Mouse (Mus musculus): ENCODE measurements around the gene Brox. TPM values are rescaled to one million over a fixed set of nuclear protein-coding genes. Genes with fewer than 3 reads are reported as not detected.

The Brox gene
- total RNA-seq, 1 experiment = 34.1 TPM

GRCm38 (mm10) chr1:183299161-183299560 lies 2.1 kb upstream of the Brox start:
- Histone ChIP-seq H3K36me3 (ENCODE audit: control insufficient read depth, insufficient read depth, low read length, poor library complexity, severe bottlenecking) (no peaks in the 10 kb centered on the region), H3K27ac (ENCODE audit: insufficient read depth, low read depth, low read length, poor library complexity, severe bottlenecking) (no peak overlapping the region), H3K4me3 (ENCODE audit: insufficient read depth in 1 of 2, low read depth in 1 of 2, low read length in 2 of 2, poor library complexity in 1 of 2, severe bottlenecking in 1 of 2) (no peak overlapping the region), H3K9me3 (ENCODE audit: control insufficient read depth, insufficient read depth, low read depth, low read length) (no peaks in the 10 kb centered on the region), H3K9ac (ENCODE audit: insufficient read depth, low read depth, low read length, poor library complexity, severe bottlenecking) (no peak overlapping the region), H3K4me1 (ENCODE audit: control insufficient read depth in 2 of 2, insufficient read depth in 2 of 2, low read length in 2 of 2, poor library complexity in 1 of 2) (no peaks in the 10 kb centered on the region)
- peak; percentile 100 for DNase-seq (ENCODE audit: low read depth, low spot score)
- in situ Hi-C loops (cut with MboI; ENCODE audit: low sequenced_read_pairs in 2 of 2, unreplicated experiment in 2 of 2) = no loop called here
- TF ChIP-seq MAFK (IDR thresholded peaks at IDR 0.05; ENCODE audit: insufficient read depth, low read depth, low read length) (no peak), ZC3H11A (IDR thresholded peaks at IDR 0.05; ENCODE audit: borderline replicate concordance, low read depth, low read length) (no peak), ZNF384 (IDR thresholded peaks at IDR 0.05; ENCODE audit: low read depth, low read length) (no peak), CHD2 (IDR thresholded peaks at IDR 0.05; ENCODE audit: low read depth, low read length) (no peak), HCFC1 (IDR thresholded peaks at IDR 0.05; ENCODE audit: borderline replicate concordance, insufficient read depth, low read length) (no peak)

- Histone ChIP-seq H3K36me3 (ENCODE audit: control insufficient read depth, insufficient read depth, low read length, poor library complexity, severe bottlenecking) (no peaks in the 10 kb centered on the region), H3K9me3 (ENCODE audit: control insufficient read depth, insufficient read depth, low read depth, low read length) (no peaks in the 10 kb centered on the region), H3K4me1 (ENCODE audit: control insufficient read depth in 2 of 2, insufficient read depth in 2 of 2, low read length in 2 of 2, poor library complexity in 1 of 2) (no peaks in the 10 kb centered on the region), H3K27ac (ENCODE audit: insufficient read depth, low read depth, low read length, poor library complexity, severe bottlenecking) (no peak overlapping the region), H3K9ac (ENCODE audit: insufficient read depth, low read depth, low read length, poor library complexity, severe bottlenecking) (peak overlapping the region; percentile 72), H3K4me3 (ENCODE audit: insufficient read depth in 1 of 2, low read depth in 1 of 2, low read length in 2 of 2, poor library complexity in 1 of 2, severe bottlenecking in 1 of 2) (peak overlapping the region; percentile 82 to 84)
- DNase-seq (ENCODE audit: low read depth, low spot score) = peak; percentile 13
- TF ChIP-seq HCFC1 (IDR thresholded peaks at IDR 0.05; ENCODE audit: borderline replicate concordance, insufficient read depth, low read length) (no peak), MAFK (IDR thresholded peaks at IDR 0.05; ENCODE audit: insufficient read depth, low read depth, low read length) (no peak), CHD2 (IDR thresholded peaks at IDR 0.05; ENCODE audit: low read depth, low read length) (no peak), ZNF384 (IDR thresholded peaks at IDR 0.05; ENCODE audit: low read depth, low read length) (no peak), ZC3H11A (IDR thresholded peaks at IDR 0.05; ENCODE audit: borderline replicate concordance, low read depth, low read length) (no peak)
- in situ Hi-C loops (cut with MboI; ENCODE audit: low sequenced_read_pairs in 2 of 2, unreplicated experiment in 2 of 2) = no loop called here
Measured at GRCm38 (mm10) chr1:183297886-183298489, 919 bp upstream of the Brox start.

GRCm38 (mm10) chr1:183297473-183297885 lies 410 bp upstream of the Brox start:
- H3K9ac ChIP-seq (ENCODE audit: insufficient read depth, low read depth, low read length, poor library complexity, severe bottlenecking) = peak overlapping the region; percentile 72
- H3K27ac ChIP-seq (ENCODE audit: insufficient read depth, low read depth, low read length, poor library complexity, severe bottlenecking) = no peak overlapping the region
- no peak for TF ChIP-seq CHD2 (IDR thresholded peaks at IDR 0.05; ENCODE audit: low read depth, low read length)
- TF ChIP-seq MAFK (IDR thresholded peaks at IDR 0.05; ENCODE audit: insufficient read depth, low read depth, low read length) = no peak
- TF ChIP-seq ZC3H11A (IDR thresholded peaks at IDR 0.05; ENCODE audit: borderline replicate concordance, low read depth, low read length) = no peak
- TF ChIP-seq ZNF384 (IDR thresholded peaks at IDR 0.05; ENCODE audit: low read depth, low read length) = no peak
- no peak; the same call in 1 of the 2 replicates for TF ChIP-seq HCFC1 (IDR thresholded peaks at IDR 0.05; ENCODE audit: borderline replicate concordance, insufficient read depth, low read length)
- H3K4me3 ChIP-seq (ENCODE audit: insufficient read depth in 1 of 2, low read depth in 1 of 2, low read length in 2 of 2, poor library complexity in 1 of 2, severe bottlenecking in 1 of 2) = peak overlapping the region; percentile 82 to 84
- in situ Hi-C loops (cut with MboI; ENCODE audit: low sequenced_read_pairs in 2 of 2, unreplicated experiment in 2 of 2) = no loop called here
- DNase-seq (ENCODE audit: low read depth, low spot score) = peak; percentile 33
- H3K4me1 ChIP-seq (ENCODE audit: control insufficient read depth in 2 of 2, insufficient read depth in 2 of 2, low read length in 2 of 2, poor library complexity in 1 of 2) = no peaks in the 10 kb centered on the region
- no peaks in the 10 kb centered on the region for H3K36me3 ChIP-seq (ENCODE audit: control insufficient read depth, insufficient read depth, low read length, poor library complexity, severe bottlenecking)
- H3K9me3 ChIP-seq (ENCODE audit: control insufficient read depth, insufficient read depth, low read depth, low read length) = no peaks in the 10 kb centered on the region

DNA sequence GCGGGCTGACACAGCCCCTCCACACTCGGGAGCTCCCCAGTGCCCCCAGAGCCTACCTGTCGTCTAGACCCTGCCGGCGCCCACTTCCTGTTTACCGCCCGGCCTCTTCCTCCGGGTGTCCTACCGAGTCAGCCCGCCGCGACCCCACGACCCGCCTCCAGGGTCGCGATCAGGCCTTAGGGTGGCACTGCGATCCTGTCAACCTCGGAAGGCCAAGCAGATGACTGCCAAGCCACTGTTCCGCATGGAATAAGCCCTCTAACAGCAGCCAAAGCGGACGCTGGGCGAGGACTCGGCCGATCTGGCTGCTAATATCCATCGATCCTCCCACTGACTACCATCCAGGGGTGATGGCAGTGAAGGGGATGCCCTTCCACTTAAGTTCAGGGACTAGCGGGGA lies 604 bp downstream of the Brox start, which contains the start of gene Aida:
Aida (plus strand) TSS at position 126 of the 400 bp plus-strand sequence.
- Histone ChIP-seq H3K9ac (ENCODE audit: insufficient read depth, low read depth, low read length, poor library complexity, severe bottlenecking) (peak within 1 kb of the TSS; percentile 83), H3K4me3 (ENCODE audit: insufficient read depth in 1 of 2, low read depth in 1 of 2, low read length in 2 of 2, poor library complexity in 1 of 2, severe bottlenecking in 1 of 2) (peak within 1 kb of the TSS; percentile 82 to 84), H3K9me3 (ENCODE audit: control insufficient read depth, insufficient read depth, low read depth, low read length) (no peaks in the 10 kb centered on the region), H3K27ac (ENCODE audit: insufficient read depth, low read depth, low read length, poor library complexity, severe bottlenecking) (peak within 1 kb of the TSS; percentile 73), H3K36me3 (ENCODE audit: control insufficient read depth, insufficient read depth, low read length, poor library complexity, severe bottlenecking) (no peaks in the 10 kb centered on the region), H3K4me1 (ENCODE audit: control insufficient read depth in 2 of 2, insufficient read depth in 2 of 2, low read length in 2 of 2, poor library complexity in 1 of 2) (no peaks in the 10 kb centered on the region)
- DNase-seq (ENCODE audit: low read depth, low spot score) = peak; percentile 30
- in situ Hi-C loops (cut with MboI; ENCODE audit: low sequenced_read_pairs in 2 of 2, unreplicated experiment in 2 of 2) = no loop called here
- TF ChIP-seq CHD2 (IDR thresholded peaks at IDR 0.05; ENCODE audit: low read depth, low read length) (no peak), MAFK (IDR thresholded peaks at IDR 0.05; ENCODE audit: insufficient read depth, low read depth, low read length) (no peak), HCFC1 (IDR thresholded peaks at IDR 0.05; ENCODE audit: borderline replicate concordance, insufficient read depth, low read length) (no peak), ZC3H11A (IDR thresholded peaks at IDR 0.05; ENCODE audit: borderline replicate concordance, low read depth, low read length) (no peak), ZNF384 (IDR thresholded peaks at IDR 0.05; ENCODE audit: low read depth, low read length) (no peak)

All from ES-E14 (cell line).